Mouse (Mus musculus) heart, adult 2 months (tissue): ENCODE data around the gene Tmem256.

Source experiments
- CTCF ChIP-seq: fragments of 200-600 bp; IDR thresholded peaks from 2 replicates; pipeline ENCODE4 v1.8.1; 2022; ENCODE audit warnings: antibody characterized with exemption, mild to moderate bottlenecking, moderate library complexity
- POLR2A ChIP-seq: fragments of 200-500 bp; IDR thresholded peaks from 2 replicates; pipeline ENCODE4 v1.6.1; 2011; ENCODE audit warnings: mild to moderate bottlenecking, low read depth, low read length, control low read depth; ENCODE audit not compliant: insufficient read depth

DNA sequence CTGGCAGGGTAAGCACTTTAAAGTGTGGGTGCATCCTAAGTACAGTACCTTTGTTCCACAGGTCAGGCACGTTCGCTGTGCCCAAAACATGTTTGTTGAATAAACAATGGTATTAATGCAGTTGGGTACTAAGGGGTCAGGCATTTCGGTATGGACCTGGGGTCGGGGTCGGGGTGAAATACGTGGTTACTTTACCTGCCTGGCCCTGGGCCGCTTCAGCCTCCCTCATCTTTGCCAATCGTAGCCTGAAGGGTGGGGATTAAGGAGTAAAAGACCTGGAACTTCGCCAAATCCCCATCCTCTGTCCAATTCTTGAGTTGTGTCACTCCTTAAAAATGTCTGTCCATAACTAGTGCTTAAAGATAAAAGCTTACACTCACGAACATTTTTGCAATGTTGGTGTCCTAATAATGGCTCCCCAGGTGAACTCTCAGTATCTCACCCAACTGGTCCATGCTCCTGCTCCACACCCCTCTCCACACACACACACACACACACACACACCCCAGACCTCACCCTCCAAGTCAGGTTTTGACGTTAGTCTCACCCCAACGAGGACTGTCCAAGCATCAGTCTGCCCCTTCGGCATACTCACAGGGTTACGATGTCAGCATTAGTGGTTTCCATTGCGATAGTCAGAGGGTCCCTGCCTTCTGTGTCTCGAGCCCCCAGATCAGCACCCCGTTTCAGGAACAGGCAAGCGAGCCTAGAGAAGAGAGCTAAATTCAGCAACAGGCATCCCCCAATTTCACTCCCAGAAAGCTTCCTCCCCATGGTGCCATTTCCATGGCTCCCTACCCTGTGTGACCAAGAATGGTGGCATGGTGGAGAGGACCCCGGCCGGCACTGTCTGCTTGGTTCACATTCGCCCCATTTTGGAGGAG lies 43.7 kb downstream of the Tmem256 start:
- no peak for TF ChIP-seq CTCF
- no peak for TF ChIP-seq POLR2A
